Mouse (Mus musculus) WW6 (cell line): ENCODE results near the gene Gm17655.
"Not testable (repeated sequence)": the region's sequence is repeated elsewhere in the genome, so short reads cannot be mapped to it uniquely, and the experiment has no call there.

Source experiments
- DNase-seq: peaks from one replicate; pipeline ENCODE4 v3.0.0-alpha.2; 2013; ENCODE audit warnings: low read depth, low spot score

Gene Gm17655

GRCm38 (mm10) chr5:110086161-110086866 is 14.0 kb upstream of the Gm17655 start:
- DNase-seq: no peak

- no peak for DNase-seq
These were observed 10.6 kb upstream of the Gm17655 start for GRCm38 (mm10) chr5:110082961-110083360.

- DNase-seq: peak; percentile 46
These were observed 14.5 kb downstream of the Gm17655 start for GRCm38 (mm10) chr5:110057637-110058408.

- not testable (repeated sequence) for DNase-seq
These were observed 48.5 kb downstream of the Gm17655 start for GRCm38 (mm10) chr5:110023694-110024427.

- DNase-seq: no peak
These were observed 49.0 kb downstream of the Gm17655 start for GRCm38 (mm10) chr5:110023273-110023672.

GRCm38 (mm10) chr5:110015775-110016174 is 56.5 kb downstream of the Gm17655 start:
- DNase-seq: not testable (repeated sequence)
